Mouse (Mus musculus) ES-Bruce4 (cell line): ENCODE results near the gene Dmpk. TPM values are rescaled to one million over a fixed set of nuclear protein-coding genes. Genes with fewer than 3 reads are reported as not detected.

ENCODE experiments used
- H3K27ac ChIP-seq: 2 replicates; pipeline ENCODE4 v1.5.1; 2012; ENCODE audit warnings: low read length, inconsistent platforms; ENCODE audit not compliant: insufficient read depth
- H3K27me3 ChIP-seq: 2 replicates; pipeline ENCODE4 v1.6.1; 2012; ENCODE audit warnings: mild to moderate bottlenecking, low read length, inconsistent platforms; ENCODE audit not compliant: control insufficient read depth, poor library complexity, insufficient read depth, severe bottlenecking
- H3K36me3 ChIP-seq: 2 replicates; pipeline ENCODE4 v1.6.1; 2012; ENCODE audit warnings: inconsistent platforms, mild to moderate bottlenecking, low read length, moderate library complexity; ENCODE audit not compliant: control insufficient read depth, poor library complexity, insufficient read depth, severe bottlenecking
- H3K4me1 ChIP-seq: one replicate; pipeline ENCODE4 v1.8.1; 2011; ENCODE audit warnings: low read length; ENCODE audit not compliant: control insufficient read depth, insufficient read depth
- H3K4me3 ChIP-seq: 2 replicates; pipeline ENCODE4 v1.5.1; 2011; ENCODE audit warnings: low read depth, mild to moderate bottlenecking, low read length
- H3K9ac ChIP-seq: 2 replicates; pipeline ENCODE4 v1.6.1; 2012; ENCODE audit warnings: low read depth, mild to moderate bottlenecking, inconsistent platforms; ENCODE audit not compliant: poor library complexity, severe bottlenecking
- H3K9me3 ChIP-seq: replicated peaks from 2 replicates; pipeline ENCODE4 v1.6.1; 2012; ENCODE audit warnings: mild to moderate bottlenecking, low read length, inconsistent platforms; ENCODE audit not compliant: control insufficient read depth, poor library complexity, insufficient read depth, severe bottlenecking
- CTCF ChIP-seq: IDR thresholded peaks from one replicate; pipeline ENCODE4 v1.8.1; 2011; ENCODE audit warnings: low read depth, low read length
- EP300 ChIP-seq: IDR thresholded peaks from 2 replicates; pipeline ENCODE4 v1.6.1; 2011; ENCODE audit warnings: low read depth, low read length; ENCODE audit not compliant: insufficient read depth
- POLR2A ChIP-seq: IDR thresholded peaks from one replicate; pipeline ENCODE4 v1.8.1; 2011; ENCODE audit warnings: low read length; ENCODE audit not compliant: insufficient read depth
- polyA plus RNA-seq: library from polyadenylated mRNA; stranded (reverse); fragments of >200 nt; gene quantifications from 2 replicates; pipeline ENCODE4 v1.2.4, GENCODE M21; 2011; ENCODE audit warnings: low read depth; ENCODE audit not compliant: missing spikeins, insufficient read depth, insufficient read length

The Dmpk gene
- polyA plus RNA-seq, 1 experiment: 19.5 TPM

GRCm38 (mm10) chr7:19085495-19085894 lies 1.8 kb downstream of the Dmpk start:
- Histone ChIP-seq H3K9me3 (no peaks in the 10 kb centered on the region), H3K9ac (no peak overlapping the region), H3K27me3 (no peaks in the 10 kb centered on the region), H3K27ac (no peak overlapping the region), H3K4me3 (peak overlapping the region; percentile 51; the same call in 1 of the 2 replicates), H3K36me3 (peaks cover 9% of the 10 kb centered on the region), H3K4me1 (peaks cover 4% of the 10 kb centered on the region)
- TF ChIP-seq EP300 (no peak), POLR2A (no peak), CTCF (no peak)

GRCm38 (mm10) chr7:19086042-19086441 lies 2.4 kb downstream of the Dmpk start:
- peaks cover 3% of the 10 kb centered on the region for H3K36me3 ChIP-seq
- no peak for TF ChIP-seq CTCF
- no peak for TF ChIP-seq POLR2A
- TF ChIP-seq EP300: no peak
- H3K27ac ChIP-seq: no peak overlapping the region
- H3K9ac ChIP-seq: no peak overlapping the region
- H3K9me3 ChIP-seq: no peaks in the 10 kb centered on the region
- peak overlapping the region; percentile 51 for H3K4me3 ChIP-seq
- H3K27me3 ChIP-seq: no peaks in the 10 kb centered on the region
- H3K4me1 ChIP-seq: peaks cover 4% of the 10 kb centered on the region

- TF ChIP-seq CTCF (no peak), POLR2A (no peak), EP300 (no peak)
- H3K4me1 ChIP-seq: peaks cover 4% of the 10 kb centered on the region
- H3K27ac ChIP-seq: no peak overlapping the region
- no peaks in the 10 kb centered on the region for H3K27me3 ChIP-seq
- H3K36me3 ChIP-seq: no peaks in the 10 kb centered on the region
- no peaks in the 10 kb centered on the region for H3K9me3 ChIP-seq
- no peak overlapping the region for H3K4me3 ChIP-seq
- no peak overlapping the region for H3K9ac ChIP-seq
Measured at GRCm38 (mm10) chr7:19086760-19087159, 3.1 kb downstream of the Dmpk start.

GRCm38 (mm10) chr7:19088813-19089212 lies 5.2 kb downstream of the Dmpk start:
- H3K27ac ChIP-seq: no peak overlapping the region
- H3K4me1 ChIP-seq: peaks cover 4% of the 10 kb centered on the region
- H3K4me3 ChIP-seq: no peak overlapping the region
- no peaks in the 10 kb centered on the region for H3K9me3 ChIP-seq
- H3K9ac ChIP-seq: no peak overlapping the region
- no peaks in the 10 kb centered on the region for H3K27me3 ChIP-seq
- no peaks in the 10 kb centered on the region for H3K36me3 ChIP-seq
- TF ChIP-seq CTCF: peak; percentile 87
- no peak for TF ChIP-seq EP300

- TF ChIP-seq EP300: no peak
- TF ChIP-seq POLR2A: no peak
- TF ChIP-seq CTCF: no peak
- Histone ChIP-seq H3K36me3 (no peaks in the 10 kb centered on the region), H3K4me1 (no peaks in the 10 kb centered on the region), H3K27me3 (no peaks in the 10 kb centered on the region), H3K4me3 (peak overlapping the region; percentile 72), H3K9me3 (no peaks in the 10 kb centered on the region), H3K9ac (peak overlapping the region; percentile 52), H3K27ac (no peak overlapping the region)
Measured at GRCm38 (mm10) chr7:19091913-19092312, 8.3 kb downstream of the Dmpk start.

GRCm38 (mm10) chr7:19092381-19093173 lies 8.9 kb downstream of the Dmpk start:
- H3K9me3 ChIP-seq: no peaks in the 10 kb centered on the region
- peak overlapping the region; percentile 72 for H3K4me3 ChIP-seq
- no peaks in the 10 kb centered on the region for H3K27me3 ChIP-seq
- H3K27ac ChIP-seq: no peak overlapping the region
- no peaks in the 10 kb centered on the region for H3K4me1 ChIP-seq
- H3K9ac ChIP-seq: peak overlapping the region; percentile 52
- H3K36me3 ChIP-seq: no peaks in the 10 kb centered on the region
- TF ChIP-seq CTCF: no peak
- TF ChIP-seq POLR2A: peak; percentile 36
